Mouse (Mus musculus): ENCODE results near the gene Birc3.

DNA sequence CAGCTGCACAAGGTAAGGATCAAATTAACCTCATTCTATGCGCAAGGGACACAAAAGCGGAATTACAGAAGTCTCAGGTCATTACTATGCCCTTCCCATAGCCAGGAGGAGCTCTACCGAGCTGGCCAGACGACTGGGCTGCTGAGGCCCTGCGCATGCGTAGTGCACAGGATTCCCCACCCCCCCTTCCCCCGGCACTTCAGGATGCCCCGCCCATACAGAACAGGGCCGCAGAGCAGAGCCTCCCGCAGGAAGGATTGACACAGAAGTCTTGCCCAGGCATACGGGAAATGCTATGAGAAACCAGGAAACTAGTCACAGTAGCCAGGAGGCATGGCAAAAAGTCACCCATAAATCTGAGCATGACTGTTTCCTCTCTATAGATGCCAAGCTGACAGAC lies 41.5 kb upstream of the Birc3 start:
- TF ChIP-seq CTCF (IDR thresholded peaks at IDR 0.05; ENCODE audit: low read depth) (0 out of 2 replicates have a peak, but pooled peaks have one; percentile 30), EP300 (IDR thresholded peaks at IDR 0.05; ENCODE audit: low read depth) (no peak)

Data from liver, postnatal 0 days (tissue).